Mouse (Mus musculus): ENCODE results near the gene Msi2.

DNA sequence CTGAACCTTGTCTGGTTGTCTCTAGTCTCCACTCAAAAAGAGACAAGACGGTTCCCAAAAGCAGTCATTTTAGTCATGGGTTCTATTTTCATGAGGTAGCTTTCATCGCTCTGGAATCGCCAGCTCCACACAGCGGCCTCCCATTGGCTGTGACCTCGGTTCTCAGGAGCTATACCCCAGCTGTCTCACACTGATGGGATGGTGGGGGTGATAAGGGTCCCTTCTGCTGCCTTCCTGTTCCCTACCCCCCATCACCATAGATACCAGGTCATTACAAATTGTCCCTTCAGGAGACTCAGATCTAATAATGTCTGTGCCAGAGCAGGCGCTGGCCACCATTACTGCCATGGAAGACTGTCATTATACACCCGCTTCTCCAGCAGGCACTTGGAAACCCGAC is 255.5 kb downstream of the Msi2 start:
- no peak for TF ChIP-seq CTCF (IDR thresholded peaks at IDR 0.05; ENCODE audit: low read depth, low read length)
- TF ChIP-seq POLR2A (IDR thresholded peaks at IDR 0.05; ENCODE audit: extremely low read depth, insufficient read depth, low read length): no peak
